Mouse (Mus musculus) heart, embryonic 11.5 days (tissue): ENCODE data around the gene Spc24. TPM values are rescaled to one million over a fixed set of nuclear protein-coding genes. Genes with fewer than 3 reads are reported as not detected.
"Not testable (repeated sequence)": the region's sequence is repeated elsewhere in the genome, so short reads cannot be mapped to it uniquely, and the experiment has no call there.

Experiments used
- ATAC-seq: fragments of 200-750 bp; cut with Nextera tagmentation; replicated peaks from 2 replicates; pipeline ENCODE4 v1.8.0; 2017; ENCODE audit warnings: moderate library complexity; ENCODE audit not compliant: insufficient number of reproducible peaks, low FRiP score, low TSS enrichment
- H3K27ac ChIP-seq: fragments of 300-500 bp; sonication (generic); 2 replicates; pipeline ENCODE4 v1.5.1; 2014; ENCODE audit warnings: mild to moderate bottlenecking, low read depth, low read length
- H3K27me3 ChIP-seq: fragments of 300-500 bp; sonication (generic); 2 replicates; pipeline ENCODE4 v1.6.1; 2014; ENCODE audit warnings: mild to moderate bottlenecking, low read length, mixed read lengths; ENCODE audit not compliant: control insufficient read depth, insufficient read depth
- H3K36me3 ChIP-seq: fragments of 300-500 bp; sonication (generic); 2 replicates; pipeline ENCODE4 v1.6.1; 2014; ENCODE audit warnings: mild to moderate bottlenecking, low read length, moderate library complexity, mixed read lengths; ENCODE audit not compliant: control insufficient read depth, insufficient read depth
- H3K4me1 ChIP-seq: fragments of 300-500 bp; sonication (generic); 2 replicates; pipeline ENCODE4 v1.6.1; 2014; ENCODE audit warnings: low read length; ENCODE audit not compliant: control insufficient read depth, insufficient read depth
- H3K4me2 ChIP-seq: fragments of 300-500 bp; sonication (generic); 2 replicates; pipeline ENCODE4 v1.6.1; 2014; ENCODE audit warnings: mild to moderate bottlenecking, moderate library complexity
- H3K4me3 ChIP-seq: fragments of 300-500 bp; sonication (generic); 2 replicates; pipeline ENCODE4 v1.5.1; 2014; ENCODE audit warnings: low read depth, low read length
- H3K9ac ChIP-seq: fragments of 300-500 bp; sonication (generic); 2 replicates; pipeline ENCODE4 v1.6.1; 2014; ENCODE audit warnings: mild to moderate bottlenecking, low read depth, low read length, moderate library complexity
- H3K9me3 ChIP-seq: fragments of 300-500 bp; sonication (generic); replicated peaks from 2 replicates; pipeline ENCODE4 v1.6.1; 2016; ENCODE audit warnings: low read length; ENCODE audit not compliant: control insufficient read depth
- WGBS: fragments of 180-500 bp; shearing (Covaris S2); extraction: QIAGEN DNeasy Blood & Tissue Kit; methylation state at CpG from one replicate; pipeline ENCODE4 v1.1.7; 2014; ENCODE audit not compliant: insufficient replicate concordance; 5-methylcytosine and 5-hydroxymethylcytosine counted together
- polyA plus RNA-seq: library from polyadenylated mRNA; unstranded; fragments of >200 nt; fragmentation: Nextera tagmentation; extraction: Ambion mirVana; gene quantifications from 2 replicates; pipeline ENCODE4 v1.2.1, GENCODE M21; 2014

Spc24 gene
- polyA plus RNA-seq, 1 experiment from 2014 or later: 103 TPM

DNA sequence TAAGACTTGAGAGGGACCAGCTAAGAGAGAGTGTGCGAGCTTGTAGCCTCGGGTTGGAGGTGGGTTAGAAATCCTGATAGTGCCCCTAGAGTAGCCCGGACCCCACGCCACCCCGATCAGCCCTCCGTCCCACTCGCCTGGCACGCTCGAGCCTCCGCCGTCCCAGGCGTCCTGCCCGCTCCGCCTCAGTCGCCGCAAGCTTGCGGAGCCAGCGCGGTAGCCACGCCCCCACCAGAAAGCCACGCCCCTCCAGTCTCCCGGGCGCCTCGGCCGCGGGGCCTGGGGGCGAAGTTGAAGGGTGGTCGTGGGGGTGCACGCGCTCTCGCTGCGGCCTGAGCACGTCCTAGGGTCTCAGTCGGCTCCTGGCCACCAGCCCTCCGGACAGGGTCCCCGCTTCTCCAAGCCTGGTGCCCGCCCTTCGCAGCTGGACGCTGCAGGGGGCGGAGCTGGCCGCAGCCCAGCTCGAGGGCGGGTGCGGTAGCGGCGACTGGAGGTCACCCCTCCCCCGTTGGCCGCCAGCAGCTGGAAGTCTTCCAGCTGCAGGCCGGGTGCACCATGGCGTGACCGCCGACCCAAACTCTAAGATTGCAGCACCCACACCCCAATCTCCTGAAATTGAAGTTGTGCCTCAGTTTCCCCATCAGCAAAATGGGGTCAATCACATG is 38.4 kb upstream of the Spc24 start, which contains the start of gene Kank2:
TSS of gene Kank2 (minus strand) at position 400 of the 665 bp plus-strand sequence.
- H3K9me3 ChIP-seq: no peaks in the 10 kb centered on the region
- H3K4me1 ChIP-seq: peaks cover 19% of the 10 kb centered on the region
- H3K27me3 ChIP-seq: no peaks in the 10 kb centered on the region
- peaks cover 29% of the 10 kb centered on the region for H3K36me3 ChIP-seq
- H3K27ac ChIP-seq: peak within 1 kb of the TSS; percentile 92
- peak within 1 kb of the TSS; percentile 88 for H3K9ac ChIP-seq
- under 1% methylated on average over 52 of the region's 52 CpGs for WGBS
- peak; percentile 78 for ATAC-seq
- H3K4me3 ChIP-seq: peak within 1 kb of the TSS; percentile 92
- H3K4me2 ChIP-seq: peak within 1 kb of the TSS; percentile 81

GRCm38 (mm10) chr9:21797921-21798344 is 37.8 kb upstream of the Spc24 start:
- peak; percentile 55 for ATAC-seq
- Histone ChIP-seq H3K4me2 (peak overlapping the region; percentile 81), H3K9ac (peak overlapping the region; percentile 88), H3K4me1 (peaks cover 21% of the 10 kb centered on the region), H3K27ac (peak overlapping the region; percentile 92), H3K27me3 (no peaks in the 10 kb centered on the region), H3K9me3 (no peaks in the 10 kb centered on the region), H3K4me3 (peak overlapping the region; percentile 92), H3K36me3 (peaks cover 31% of the 10 kb centered on the region)
- under 1% methylated on average over 23 of the region's 26 CpGs for WGBS

DNA sequence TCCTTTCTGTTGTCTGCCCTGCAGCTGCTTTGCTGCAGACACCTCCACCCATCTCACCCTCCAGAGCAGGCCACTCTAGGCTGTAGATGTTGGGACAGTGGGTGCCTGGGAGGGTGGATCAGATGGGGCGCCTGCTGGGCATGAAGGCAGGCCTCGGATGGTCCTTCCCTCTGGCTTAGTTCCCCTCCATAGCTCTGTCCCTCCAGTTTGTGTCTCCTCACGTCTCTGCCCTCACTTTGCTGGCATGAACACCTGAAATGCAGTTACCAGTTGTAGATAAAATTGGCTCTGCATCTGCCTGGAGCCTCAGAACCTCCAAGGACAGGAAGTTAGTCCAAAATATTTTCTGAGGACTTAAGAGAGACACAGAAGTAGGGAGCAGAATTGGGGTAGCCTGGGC is 36.8 kb upstream of the Spc24 start:
- peak overlapping the region; percentile 16 for H3K9ac ChIP-seq
- peak overlapping the region; percentile 92 for H3K4me3 ChIP-seq
- H3K4me1 ChIP-seq: peaks cover 30% of the 10 kb centered on the region
- WGBS: 68% methylated on average over 3 of the region's 3 CpGs
- H3K27ac ChIP-seq: peak overlapping the region; percentile 92; the same call in 1 of the 2 replicates
- H3K4me2 ChIP-seq: peak overlapping the region; percentile 81
- H3K27me3 ChIP-seq: no peaks in the 10 kb centered on the region
- H3K36me3 ChIP-seq: peaks cover 29% of the 10 kb centered on the region
- no peaks in the 10 kb centered on the region for H3K9me3 ChIP-seq
- no peak for ATAC-seq

DNA sequence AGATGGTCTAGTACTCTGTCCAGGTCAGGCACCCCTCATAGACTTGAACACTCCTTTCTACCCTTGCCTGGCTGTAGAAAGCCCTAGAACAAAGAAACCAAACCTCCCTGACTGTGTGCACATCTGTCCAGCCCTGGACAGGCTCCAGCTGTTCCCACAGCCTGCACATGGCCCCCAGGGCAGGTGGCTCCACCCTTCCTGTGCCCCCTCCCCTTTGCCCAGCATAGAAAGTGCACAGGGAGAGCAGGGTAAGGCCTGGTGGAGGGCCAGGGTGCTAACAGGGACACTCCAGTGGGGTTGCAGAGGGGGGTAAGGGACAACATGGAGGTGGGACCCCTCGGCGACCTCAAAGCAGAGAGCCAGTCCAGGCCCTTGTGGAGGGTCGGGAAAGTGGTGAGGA is 36.2 kb upstream of the Spc24 start:
- no peaks in the 10 kb centered on the region for H3K9me3 ChIP-seq

GRCm38 (mm10) chr9:21795579-21795978 is 35.5 kb upstream of the Spc24 start:
- WGBS: 71% methylated on average over 5 of the region's 5 CpGs
- H3K36me3 ChIP-seq: peaks cover 24% of the 10 kb centered on the region
- H3K27ac ChIP-seq: no peak overlapping the region

More for the DNA sequence above, 36.2 kb upstream of the Spc24 start:
- no peak for ATAC-seq
- WGBS: 56% methylated on average over 3 of the region's 3 CpGs
- H3K27me3 ChIP-seq: no peaks in the 10 kb centered on the region
- peaks cover 37% of the 10 kb centered on the region for H3K4me1 ChIP-seq
- H3K9ac ChIP-seq: peak overlapping the region; percentile 16
- H3K4me3 ChIP-seq: peak overlapping the region; percentile 92
- H3K36me3 ChIP-seq: peaks cover 29% of the 10 kb centered on the region
- peak overlapping the region; percentile 30 for H3K27ac ChIP-seq
- H3K4me2 ChIP-seq: peak overlapping the region; percentile 81

DNA sequence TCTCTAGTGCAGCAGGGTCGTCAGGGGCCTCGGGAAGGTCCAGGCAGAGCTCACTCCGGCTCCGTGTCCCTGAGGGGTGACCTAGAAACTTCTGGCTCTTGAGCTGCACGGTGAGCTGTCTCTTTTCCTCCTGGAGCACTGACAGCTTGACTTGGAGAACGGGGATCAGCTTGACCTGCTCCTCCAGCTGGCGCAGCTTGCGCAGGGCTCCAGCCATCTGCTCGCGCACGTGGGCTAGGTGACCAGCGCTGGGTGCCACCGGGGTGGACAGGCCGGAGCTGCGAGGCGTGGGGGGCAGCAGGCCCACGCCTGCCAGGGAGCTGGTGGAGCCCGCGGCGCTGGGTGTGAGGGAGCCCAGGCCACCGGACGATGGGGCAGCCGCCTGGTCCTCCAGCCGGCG is 34.8 kb upstream of the Spc24 start:
- no peaks in the 10 kb centered on the region for H3K27me3 ChIP-seq
- no peak overlapping the region for H3K4me2 ChIP-seq
- 93% methylated on average over 25 of the region's 25 CpGs for WGBS
- H3K36me3 ChIP-seq: peaks cover 25% of the 10 kb centered on the region
- H3K4me3 ChIP-seq: no peak overlapping the region
- H3K4me1 ChIP-seq: peaks cover 38% of the 10 kb centered on the region
- H3K27ac ChIP-seq: no peak overlapping the region
- no peaks in the 10 kb centered on the region for H3K9me3 ChIP-seq
- no peak for ATAC-seq
- H3K9ac ChIP-seq: no peak overlapping the region

More at GRCm38 (mm10) chr9:21795579-21795978, 35.5 kb upstream of the Spc24 start:
- peaks cover 38% of the 10 kb centered on the region for H3K4me1 ChIP-seq
- H3K9ac ChIP-seq: peak overlapping the region; percentile 54
- H3K9me3 ChIP-seq: no peaks in the 10 kb centered on the region
- ATAC-seq: no peak
- H3K4me2 ChIP-seq: peak overlapping the region; percentile 81
- H3K27me3 ChIP-seq: no peaks in the 10 kb centered on the region
- H3K4me3 ChIP-seq: no peak overlapping the region

DNA sequence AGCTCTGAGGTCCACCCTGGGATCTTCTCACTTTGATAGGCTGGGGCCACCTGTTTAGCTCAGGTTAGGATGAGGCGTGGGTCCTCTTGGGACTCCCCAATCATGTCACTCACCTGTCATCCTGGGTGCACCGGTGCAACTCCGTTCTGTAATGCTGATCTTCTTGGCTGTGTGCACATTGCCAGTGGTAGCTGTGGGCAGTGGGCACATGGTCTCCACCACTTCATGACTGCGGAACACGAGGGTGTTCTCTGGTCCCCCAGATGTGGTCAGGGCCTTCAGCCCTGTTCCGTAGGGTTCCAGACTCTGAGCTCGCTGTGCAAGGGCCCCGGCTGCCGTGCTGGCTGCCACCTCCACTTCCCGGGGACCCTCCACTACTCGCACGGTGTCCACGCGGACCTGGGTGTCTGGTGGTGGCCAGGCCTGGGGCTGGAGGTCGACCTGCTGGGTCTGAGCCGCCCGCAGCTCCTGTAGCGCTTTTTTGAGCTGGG is 34.3 kb upstream of the Spc24 start:
- Histone ChIP-seq H3K9me3 (no peaks in the 10 kb centered on the region), H3K9ac (no peak overlapping the region), H3K4me1 (peaks cover 38% of the 10 kb centered on the region), H3K4me2 (no peak overlapping the region), H3K36me3 (peaks cover 25% of the 10 kb centered on the region), H3K4me3 (no peak overlapping the region), H3K27me3 (no peaks in the 10 kb centered on the region), H3K27ac (no peak overlapping the region)
- WGBS: 93% methylated on average over 18 of the region's 18 CpGs
- no peak for ATAC-seq

- peaks cover 38% of the 10 kb centered on the region for H3K4me1 ChIP-seq
- H3K4me2 ChIP-seq, H3K27ac ChIP-seq, H3K9me3 ChIP-seq, H3K9ac ChIP-seq, H3K27me3 ChIP-seq, H3K4me3 ChIP-seq, ATAC-seq: not testable (repeated sequence)
- 92% methylated on average over 6 of the region's 6 CpGs for WGBS
- peaks cover 30% of the 10 kb centered on the region for H3K36me3 ChIP-seq
These were observed 33.4 kb upstream of the Spc24 start for GRCm38 (mm10) chr9:21793507-21793906.
